Mouse (Mus musculus) kidney, adult 18-20 months (tissue): Measurements from ENCODE around the gene Zfp428.
A peak's percentile ranks its signal among the peaks of the same experiment; 100 is the strongest.

Source experiments
- DNase-seq: peaks from one replicate; pipeline ENCODE4 v3.0.0; 2021

Zfp428 gene

DNA sequence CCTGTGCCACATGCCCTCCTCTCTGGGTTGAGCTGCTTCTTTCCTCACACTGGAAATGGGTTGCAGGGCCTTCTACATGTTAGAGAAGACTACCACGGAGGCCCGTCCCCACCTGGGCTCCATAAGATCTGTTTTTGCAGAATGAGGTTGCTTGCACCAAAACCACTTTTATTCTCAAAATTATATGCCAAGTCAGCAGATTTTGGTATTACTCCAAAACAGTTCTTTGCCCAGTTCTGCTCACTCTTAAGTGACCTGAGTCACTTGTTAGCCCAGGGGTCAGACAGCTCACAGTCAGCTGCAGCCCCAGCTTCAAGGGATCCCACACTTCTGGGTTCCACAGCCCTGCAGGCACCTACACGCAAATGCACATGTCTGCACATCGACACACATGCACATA lies 54.6 kb downstream of the Zfp428 start:
- no peak for DNase-seq

DNA sequence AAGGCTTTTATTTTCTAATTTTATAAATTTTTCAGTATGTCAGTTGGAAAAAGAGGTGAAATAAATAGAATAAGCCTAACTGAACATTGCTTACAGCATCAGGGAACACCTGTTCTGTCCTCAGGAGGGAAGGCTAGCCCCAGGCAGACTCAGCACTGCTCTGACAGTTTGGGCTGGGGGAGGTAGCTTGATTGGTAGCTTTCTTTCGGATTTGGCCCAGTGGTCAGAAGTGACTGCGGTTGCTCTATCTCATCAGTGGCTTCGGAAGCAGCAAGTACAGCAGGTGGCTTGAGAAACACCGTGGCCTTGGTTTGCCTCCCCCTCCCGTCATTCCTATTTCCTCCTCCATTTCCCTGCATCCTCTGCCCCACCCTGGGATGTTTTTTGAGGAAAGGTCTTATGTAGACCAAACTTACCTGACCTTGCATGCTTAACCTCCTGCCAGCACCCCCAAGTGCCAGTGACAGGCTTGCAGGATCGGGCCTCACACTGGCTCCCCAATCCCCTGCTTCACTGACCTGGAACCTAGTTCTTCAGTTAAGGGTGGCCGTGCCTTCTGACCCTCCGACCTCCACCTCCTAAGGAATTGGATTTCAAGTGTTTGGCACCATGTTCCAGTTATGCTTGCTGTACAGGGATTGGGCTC lies 56.5 kb downstream of the Zfp428 start:
- DNase-seq = no peak

DNA sequence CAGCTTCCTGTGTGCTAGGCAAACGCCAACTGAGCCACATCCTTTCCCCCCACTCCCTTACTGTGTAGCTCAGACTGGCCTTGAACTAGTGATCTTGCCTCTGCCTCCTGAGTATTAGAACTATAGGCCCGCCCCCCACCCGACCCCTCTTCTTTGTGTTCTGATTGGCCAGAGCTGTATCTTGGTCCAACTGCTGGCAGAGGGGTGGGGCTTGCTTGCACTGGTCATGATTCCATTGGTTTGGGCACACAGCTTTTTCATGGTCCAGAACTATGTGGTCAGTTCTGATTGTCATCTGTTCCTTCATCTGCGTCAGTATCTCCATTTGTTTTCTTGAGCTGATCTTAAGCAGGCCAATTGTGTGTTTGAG lies 57.0 kb downstream of the Zfp428 start:
- DNase-seq = no peak

DNA sequence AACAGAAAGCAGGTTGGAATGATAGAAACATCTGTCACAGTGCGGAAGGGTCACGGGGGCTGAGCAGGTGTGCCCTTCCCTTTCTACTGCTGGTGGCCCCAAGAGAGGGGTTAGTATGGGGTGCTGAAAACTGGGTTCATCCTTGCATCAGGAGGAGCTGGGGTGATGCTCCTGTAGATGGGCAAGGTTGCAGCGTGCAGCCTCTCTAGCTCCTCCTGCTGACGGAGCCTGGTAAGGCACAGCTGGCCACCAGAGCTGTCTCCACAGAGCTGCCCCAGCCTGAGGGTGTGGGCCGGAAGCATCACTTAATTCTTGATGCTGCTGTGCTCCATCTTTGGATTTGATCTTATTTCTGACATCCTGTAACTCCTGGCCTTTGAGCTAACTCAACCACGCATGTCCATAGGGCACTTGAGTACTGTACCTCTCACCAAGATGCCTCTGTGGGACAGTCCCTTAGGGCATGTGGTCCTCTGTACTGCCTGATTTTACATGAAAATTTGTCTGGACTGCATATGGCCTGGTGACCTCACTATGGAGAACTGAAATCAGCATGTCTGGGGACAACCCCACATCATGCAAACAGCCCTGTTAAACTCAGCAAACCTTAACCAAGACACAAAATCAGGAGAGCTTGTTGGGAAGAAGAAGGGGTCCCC lies 57.9 kb downstream of the Zfp428 start:
- peak; percentile 80 for DNase-seq
